Mouse (Mus musculus): Measurements from ENCODE around the gene Aqr.
"Not testable (repeated sequence)": the region's sequence is repeated elsewhere in the genome, so short reads cannot be mapped to it uniquely, and the experiment has no call there.

Gene Aqr

GRCm38 (mm10) chr2:114186924-114187323 lies at the start of gene Aqr:
Aqr (minus strand) TSS chr2:114187024.
- not testable (repeated sequence) for DNase-seq

GRCm38 (mm10) chr2:114236566-114236965 lies 49.7 kb upstream of the Aqr start:
- DNase-seq = no peak

- DNase-seq = no peak
Observed at GRCm38 (mm10) chr2:114235584-114235983, 48.8 kb upstream of the Aqr start.

GRCm38 (mm10) chr2:114231248-114231647 lies 44.4 kb upstream of the Aqr start:
- no peak for DNase-seq

- DNase-seq = no peak
Observed at GRCm38 (mm10) chr2:114228672-114229071, 41.8 kb upstream of the Aqr start.

GRCm38 (mm10) chr2:114205036-114205435 lies 18.2 kb upstream of the Aqr start:
- peak; percentile 19 for DNase-seq

GRCm38 (mm10) chr2:114201574-114201973 lies 14.8 kb upstream of the Aqr start:
- no peak for DNase-seq

GRCm38 (mm10) chr2:114200932-114201559 lies 14.2 kb upstream of the Aqr start, which contains the start of gene Zfp770:
Zfp770 (minus strand) TSS chr2:114201469.
- peak; percentile 86 for DNase-seq

- no peak for DNase-seq
Observed at GRCm38 (mm10) chr2:114196421-114196820, 9.6 kb upstream of the Aqr start.

GRCm38 (mm10) chr2:114177802-114178733 lies 8.8 kb downstream of the Aqr start:
- DNase-seq = no peak

GRCm38 (mm10) chr2:114174651-114175484 lies 12.0 kb downstream of the Aqr start:
- DNase-seq = peak; percentile 80

GRCm38 (mm10) chr2:114173248-114173647 lies 13.6 kb downstream of the Aqr start:
- DNase-seq = no peak

- no peak for DNase-seq
Observed at GRCm38 (mm10) chr2:114167837-114168236, 19.0 kb downstream of the Aqr start.

- no peak for DNase-seq
Observed at GRCm38 (mm10) chr2:114161978-114162377, 24.8 kb downstream of the Aqr start.

GRCm38 (mm10) chr2:114157345-114157744 lies 29.5 kb downstream of the Aqr start:
- DNase-seq = no peak

GRCm38 (mm10) chr2:114156639-114157038 lies 30.2 kb downstream of the Aqr start:
- DNase-seq = no peak

GRCm38 (mm10) chr2:114153247-114153646 lies 33.6 kb downstream of the Aqr start:
- DNase-seq = no peak

GRCm38 (mm10) chr2:114146864-114147458 lies 39.9 kb downstream of the Aqr start:
- no peak for DNase-seq

- DNase-seq = peak; percentile 13
Observed at GRCm38 (mm10) chr2:114145315-114145801, 41.5 kb downstream of the Aqr start.

GRCm38 (mm10) chr2:114144915-114145314 lies 41.9 kb downstream of the Aqr start:
- no peak for DNase-seq

- no peak for DNase-seq
Observed at GRCm38 (mm10) chr2:114143842-114144241, 43.0 kb downstream of the Aqr start.

GRCm38 (mm10) chr2:114136755-114137154 lies 50.1 kb downstream of the Aqr start:
- no peak for DNase-seq
